Mouse (Mus musculus) megakaryocyte, embryonic 14.5 days (primary cell): Measurements from ENCODE around the gene Sdsl.

Experiments used
- FLI1 ChIP-seq: IDR thresholded peaks from 2 replicates; pipeline ENCODE4 v1.6.1; 2012; ENCODE audit warnings: low read length, inconsistent platforms, mixed read lengths
- GATA1 ChIP-seq: IDR thresholded peaks from 3 replicates; pipeline ENCODE4 v1.6.1; 2012; ENCODE audit warnings: mixed read lengths, low read length, inconsistent platforms, borderline replicate concordance

GRCm38 (mm10) chr5:120507311-120507710 lies 34.7 kb upstream of the Sdsl start:
- TF ChIP-seq FLI1 (no peak), GATA1 (no peak)
